Mouse (Mus musculus) urinary bladder, postnatal 0 days (tissue): ENCODE results near the gene Syncrip. TPM values are rescaled to one million over a fixed set of nuclear protein-coding genes. Genes with fewer than 3 reads are reported as not detected.

Experiments
- polyA plus RNA-seq: library from polyadenylated mRNA; unstranded; fragments of >200 nt; fragmentation: Nextera tagmentation; extraction: Ambion mirVana; gene quantifications from 2 replicates; pipeline ENCODE4 v1.2.1, GENCODE M21; 2015

The Syncrip gene
- 52.4 and 70.8 TPM in 2 replicates for polyA plus RNA-seq

GRCm38 (mm10) chr9:88482230-88482828 lies at the start of gene Syncrip:
Gene Syncrip, minus strand, starts transcription at chr9:88482574.

GRCm38 (mm10) chr9:88438555-88439237 lies 43.7 kb downstream of the Syncrip start, which contains the start of gene Snx14:
Gene Snx14, minus strand, starts transcription at chr9:88438958.

Other genes with a start within 250 kb of the Syncrip start
- 26.0 and 33.8 TPM in 2 replicates for gene Nt5e, start 155.4 kb downstream of the Syncrip start, polyA plus RNA-seq
- 17.9 and 19.6 TPM in 2 replicates for gene Snx14, start 43.6 kb downstream of the Syncrip start, polyA plus RNA-seq
- gene Gm20537, start 26.0 kb downstream of the Syncrip start, polyA plus RNA-seq: 0.16 and 0.34 TPM in 2 replicates
- 6.1 and 8.3 TPM in 2 replicates for gene Zfp949, start 65.4 kb upstream of the Syncrip start, polyA plus RNA-seq
- not detected in 2 replicates for gene Trim43a, start 98.3 kb upstream of the Syncrip start, polyA plus RNA-seq
- 33.5 and 35.4 TPM in 2 replicates for gene Mthfsl, start 237.7 kb upstream of the Syncrip start, polyA plus RNA-seq
- gene Bcl2a1d, start 249.3 kb upstream of the Syncrip start, polyA plus RNA-seq: 0.40 and 1.3 TPM in 2 replicates